Mouse (Mus musculus): ENCODE data around the gene Gtpbp3. TPM values are rescaled to one million over a fixed set of nuclear protein-coding genes. Genes with fewer than 3 reads are reported as not detected.

The Gtpbp3 gene
- total and polyA plus RNA-seq, 3 experiments: 17.4 to 26.7 (median 20.7) TPM

- in situ Hi-C loops (cut with MboI; ENCODE audit: low pct_ligation_motif_present, low pct_unique_long_range_greater_than_20kb, low sequenced_read_pairs) (no loop called here), dilution Hi-C loops (cut with MboI; ENCODE audit: extremely low pct_ligation_motif_present, extremely low pct_unique_long_range_greater_than_20kb, low sequenced_read_pairs) (no loop called here)
- H3K4me3 ChIP-seq (replicated peaks in 1 of 3; ENCODE audit: low read depth in 2 of 3, low read length in 2 of 3, poor library complexity in 1 of 3): no peak overlapping the region
- DNase-seq (ENCODE audit: extremely low read depth): no peak
- no peaks in the 10 kb centered on the region for H3K9me3 ChIP-seq (replicated peaks; ENCODE audit: low read length)
- no peak overlapping the region for H3K4me2 ChIP-seq (ENCODE audit: insufficient read depth, low read depth, poor library complexity, severe bottlenecking)
- H3K4me1 ChIP-seq (ENCODE audit: control insufficient read depth in 1 of 2, insufficient read depth in 2 of 2): peaks cover 17 to 28% of the 10 kb centered on the region in 2 experiments
- H3K9ac ChIP-seq (ENCODE audit: insufficient read depth, low read depth): no peak overlapping the region
- peaks cover 26% of the 10 kb centered on the region for H3K79me2 ChIP-seq (replicated peaks; ENCODE audit: control insufficient read depth, extremely low read depth, insufficient read depth, poor library complexity, severe bottlenecking)
- H3K27ac ChIP-seq (ENCODE audit: insufficient read depth, low read depth): no peak overlapping the region
- H3K36me3 ChIP-seq (replicated peaks in 1 of 2; ENCODE audit: control insufficient read depth in 1 of 2, insufficient read depth in 1 of 2, low read length in 1 of 2): peaks cover 49 to 57% of the 10 kb centered on the region in 2 experiments
- TF ChIP-seq CTCF (conservative IDR thresholded peaks at IDR 0.05 in 1 of 2, IDR thresholded peaks at IDR 0.05 in 1 of 2; ENCODE audit: low read depth in 2 of 2, low read length in 2 of 2) (peak in 1 of 2 experiments; percentile 38; a peak in 2 of 4 replicates), RCOR1 (conservative IDR thresholded peaks at IDR 0.05; ENCODE audit: low read depth, low read length) (no peak)
- no peaks in the 10 kb centered on the region for H3K27me3 ChIP-seq (replicated peaks)
Measured at GRCm38 (mm10) chr8:71472601-71473386, 15.1 kb upstream of the Gtpbp3 start.

GRCm38 (mm10) chr8:71474344-71474743 lies 13.6 kb upstream of the Gtpbp3 start:
- Histone ChIP-seq H3K4me1 (ENCODE audit: control insufficient read depth in 1 of 2, insufficient read depth in 2 of 2) (peaks cover 17 to 22% of the 10 kb centered on the region in 2 experiments), H3K9me3 (replicated peaks; ENCODE audit: low read length) (no peaks in the 10 kb centered on the region), H3K9ac (ENCODE audit: insufficient read depth, low read depth) (no peak overlapping the region), H3K27me3 (replicated peaks) (no peaks in the 10 kb centered on the region), H3K4me3 (replicated peaks in 1 of 3; ENCODE audit: low read depth in 2 of 3, low read length in 2 of 3, poor library complexity in 1 of 3) (no peak overlapping the region), H3K4me2 (ENCODE audit: insufficient read depth, low read depth, poor library complexity, severe bottlenecking) (no peak overlapping the region), H3K27ac (ENCODE audit: insufficient read depth, low read depth) (no peak overlapping the region), H3K36me3 (replicated peaks in 1 of 2; ENCODE audit: control insufficient read depth in 1 of 2, insufficient read depth in 1 of 2, low read length in 1 of 2) (peaks cover 49 to 61% of the 10 kb centered on the region in 2 experiments), H3K79me2 (replicated peaks; ENCODE audit: control insufficient read depth, extremely low read depth, insufficient read depth, poor library complexity, severe bottlenecking) (peaks cover 24% of the 10 kb centered on the region)
- in situ Hi-C loops (cut with MboI; ENCODE audit: low pct_ligation_motif_present, low pct_unique_long_range_greater_than_20kb, low sequenced_read_pairs) (no loop called here), dilution Hi-C loops (cut with MboI; ENCODE audit: extremely low pct_ligation_motif_present, extremely low pct_unique_long_range_greater_than_20kb, low sequenced_read_pairs) (no loop called here)
- no peak for TF ChIP-seq IRF4 (IDR thresholded peaks at IDR 0.05; ENCODE audit: low read depth, low read length)
- TF ChIP-seq E2F4 (IDR thresholded peaks at IDR 0.05; ENCODE audit: insufficient replicate concordance, low read depth, low read length): no peak
- no peak for TF ChIP-seq TCF12 (IDR thresholded peaks at IDR 0.05; ENCODE audit: low read depth, low read length)
- no peak for TF ChIP-seq RCOR1 (conservative IDR thresholded peaks at IDR 0.05; ENCODE audit: low read depth, low read length)
- no peak for TF ChIP-seq SIN3A (IDR thresholded peaks at IDR 0.05; ENCODE audit: low read length)
- TF ChIP-seq ZC3H11A (IDR thresholded peaks at IDR 0.05; ENCODE audit: low read depth, low read length): no peak
- TF ChIP-seq POLR2A (IDR thresholded peaks at IDR 0.05; ENCODE audit: low read depth, low read length): no peak
- TF ChIP-seq MYC (IDR thresholded peaks at IDR 0.05; ENCODE audit: low read depth, low read length): no peak
- no peak for TF ChIP-seq ELF1 (IDR thresholded peaks at IDR 0.05; ENCODE audit: low read depth, low read length)
- TF ChIP-seq CTCF (conservative IDR thresholded peaks at IDR 0.05 in 1 of 2, IDR thresholded peaks at IDR 0.05 in 1 of 2; ENCODE audit: low read depth in 2 of 2, low read length in 2 of 2): no peak
- no peak for TF ChIP-seq ZNF384 (IDR thresholded peaks at IDR 0.05; ENCODE audit: low read depth, low read length)
- no peak for TF ChIP-seq UBTF (IDR thresholded peaks at IDR 0.05; ENCODE audit: low read depth, low read length)
- DNase-seq (ENCODE audit: extremely low read depth): no peak
